Mouse (Mus musculus) hindbrain, postnatal 0 days (tissue): ENCODE results near the gene Fbxw15. TPM values are rescaled to one million over a fixed set of nuclear protein-coding genes. Genes with fewer than 3 reads are reported as not detected.
"Not testable (repeated sequence)": the region's sequence is repeated elsewhere in the genome, so short reads cannot be mapped to it uniquely, and the experiment has no call there.

Experiments
- ATAC-seq: fragments of 200-750 bp; cut with Nextera tagmentation; 2 replicates; pipeline ENCODE4 v1.8.0; 2017; ENCODE audit warnings: mild to moderate bottlenecking, moderate TSS enrichment, moderate library complexity
- DNase-seq: peaks from one replicate; pipeline ENCODE4 v3.0.0-alpha.2; 2015; ENCODE audit warnings: low spot score
- H3K27ac ChIP-seq: fragments of 300-500 bp; sonication (generic); 2 replicates; pipeline ENCODE4 v1.5.1; 2014; ENCODE audit warnings: mild to moderate bottlenecking
- H3K27me3 ChIP-seq: fragments of 300-500 bp; sonication (generic); 2 replicates; pipeline ENCODE4 v1.6.1; 2014; ENCODE audit warnings: low read length, mixed read lengths; ENCODE audit not compliant: insufficient read depth
- H3K36me3 ChIP-seq: fragments of 300-500 bp; sonication (generic); 2 replicates; pipeline ENCODE4 v1.6.1; 2014; ENCODE audit warnings: low read length, mixed read lengths; ENCODE audit not compliant: insufficient read depth
- H3K4me1 ChIP-seq: fragments of 300-500 bp; sonication (generic); 2 replicates; pipeline ENCODE4 v1.6.1; 2014; ENCODE audit warnings: antibody characterized with exemption, low read length, mixed read lengths; ENCODE audit not compliant: insufficient read depth
- H3K4me2 ChIP-seq: fragments of 300-500 bp; sonication (generic); 2 replicates; pipeline ENCODE4 v1.6.1; 2014; ENCODE audit warnings: low read depth, mild to moderate bottlenecking, low read length, moderate library complexity, mixed read lengths
- H3K4me3 ChIP-seq: fragments of 300-500 bp; sonication (generic); 2 replicates; pipeline ENCODE4 v1.5.1; 2014; ENCODE audit warnings: low read length
- H3K9ac ChIP-seq: fragments of 300-500 bp; sonication (generic); replicated peaks from 2 replicates; pipeline ENCODE4 v1.6.1; 2014; ENCODE audit warnings: mild to moderate bottlenecking, low read length, moderate library complexity, mixed read lengths
- H3K9me3 ChIP-seq: fragments of 300-500 bp; sonication (generic); 2 replicates; pipeline ENCODE4 v1.6.1; 2016; ENCODE audit warnings: low read length, mixed read lengths
- CTCF ChIP-seq: IDR thresholded peaks from 2 replicates; pipeline ENCODE4 v1.5.1; 2016; ENCODE audit warnings: antibody characterized with exemption, control low read depth, low read depth
- WGBS: fragments of 180-500 bp; shearing (Covaris S2); extraction: QIAGEN DNeasy Blood & Tissue Kit; methylation state at CpG from one replicate; pipeline ENCODE4 v1.1.7; 2014; 5-methylcytosine and 5-hydroxymethylcytosine counted together
- polyA plus RNA-seq: library from polyadenylated mRNA; unstranded; fragments of >200 nt; fragmentation: Nextera tagmentation; extraction: Ambion mirVana; gene quantifications from 2 replicates; pipeline ENCODE4 v1.2.1, GENCODE M21; 2015
- total RNA-seq: library from RNA; depleted of rRNA; stranded (reverse); fragments of >200 nt; gene quantifications from 2 replicates; pipeline ENCODE4 v1.2.3, GENCODE M21; 2014; rRNA removed

The Fbxw15 gene
- total RNA-seq, result not detected in 2 replicates
- polyA plus RNA-seq, result not detected in 2 replicates

GRCm38 (mm10) chr9:109568162-109568561 lies at the start of gene Fbxw15:
Gene Fbxw15, minus strand, starts transcription at chr9:109568262.
- H3K36me3 ChIP-seq, H3K27me3 ChIP-seq, H3K9ac ChIP-seq, H3K4me2 ChIP-seq, H3K4me1 ChIP-seq, ATAC-seq, H3K27ac ChIP-seq, H3K9me3 ChIP-seq, DNase-seq, H3K4me3 ChIP-seq: not testable (repeated sequence)
- WGBS, result 87% methylated on average over 4 of the region's 4 CpGs

DNA sequence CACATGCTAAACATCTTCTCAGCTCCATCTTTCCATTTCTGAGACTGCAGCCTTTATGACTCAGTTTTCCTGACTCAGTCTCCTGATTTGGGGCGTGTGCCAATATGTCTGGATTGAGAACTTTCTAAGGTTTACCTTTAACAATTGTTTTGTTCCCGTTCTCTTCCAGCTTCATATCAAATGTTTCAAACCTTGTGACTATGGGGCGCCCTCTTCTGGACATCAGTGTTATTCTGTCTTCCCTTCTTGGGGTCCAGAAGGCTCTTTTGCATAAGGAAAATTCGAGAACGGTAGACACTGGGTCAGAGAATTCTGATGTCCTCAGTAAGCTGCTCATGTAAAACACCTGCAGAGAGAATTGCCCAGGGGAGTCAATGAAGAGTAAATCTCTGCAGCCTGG lies 38.8 kb upstream of the Fbxw15 start:
- TF ChIP-seq CTCF, result peak; percentile 57
- not testable (repeated sequence) for H3K27ac ChIP-seq, H3K4me2 ChIP-seq, H3K4me1 ChIP-seq, H3K9me3 ChIP-seq, H3K27me3 ChIP-seq, ATAC-seq, H3K4me3 ChIP-seq, H3K36me3 ChIP-seq, H3K9ac ChIP-seq
- peak; percentile 60 for DNase-seq
- 36% methylated on average over 5 of the region's 5 CpGs for WGBS

DNA sequence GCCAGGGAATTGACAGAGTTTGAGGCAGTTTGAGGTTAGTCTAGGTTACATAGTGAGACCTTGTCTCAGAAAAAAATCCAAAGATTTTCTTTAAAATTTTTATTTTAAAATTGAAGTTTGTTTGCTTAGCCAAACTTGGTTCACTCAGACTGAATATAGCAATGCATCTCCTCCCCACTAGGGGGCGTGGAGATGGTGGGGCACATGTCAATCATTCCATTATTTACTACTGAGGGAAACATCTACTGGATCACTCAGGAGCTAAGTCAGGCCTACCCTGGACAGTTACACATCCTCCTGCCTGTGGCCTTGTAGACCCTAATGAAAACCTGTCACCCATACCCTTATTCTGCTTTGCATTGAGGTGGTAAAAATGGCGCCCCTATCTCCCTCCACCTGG lies 34.1 kb upstream of the Fbxw15 start:
- H3K9ac ChIP-seq, H3K4me2 ChIP-seq, H3K36me3 ChIP-seq, H3K9me3 ChIP-seq, H3K4me3 ChIP-seq, H3K4me1 ChIP-seq, H3K27ac ChIP-seq, H3K27me3 ChIP-seq, ATAC-seq, DNase-seq: not testable (repeated sequence)
- 56% methylated on average over 2 of the region's 2 CpGs for WGBS

- ATAC-seq (no peak), DNase-seq (no peak)
- Histone ChIP-seq H3K4me3 (no peak overlapping the region), H3K9ac (no peak overlapping the region), H3K4me2 (no peak overlapping the region), H3K9me3 (no peaks in the 10 kb centered on the region), H3K27ac (no peak overlapping the region), H3K4me1 (no peaks in the 10 kb centered on the region), H3K36me3 (no peaks in the 10 kb centered on the region), H3K27me3 (no peaks in the 10 kb centered on the region)
- TF ChIP-seq CTCF, result no peak
These were observed 29.2 kb upstream of the Fbxw15 start for GRCm38 (mm10) chr9:109597226-109597625.

GRCm38 (mm10) chr9:109594866-109595265 lies 26.8 kb upstream of the Fbxw15 start:
- H3K9me3 ChIP-seq, result no peaks in the 10 kb centered on the region
- ATAC-seq (no peak), DNase-seq (no peak)
- H3K9ac ChIP-seq, result no peak overlapping the region
- no peaks in the 10 kb centered on the region for H3K27me3 ChIP-seq
- H3K4me2 ChIP-seq, result no peak overlapping the region
- no peaks in the 10 kb centered on the region for H3K36me3 ChIP-seq
- no peak for TF ChIP-seq CTCF
- H3K4me3 ChIP-seq, result no peak overlapping the region
- 83% methylated on average over 2 of the region's 2 CpGs for WGBS
- no peak overlapping the region for H3K27ac ChIP-seq
- no peaks in the 10 kb centered on the region for H3K4me1 ChIP-seq

GRCm38 (mm10) chr9:109565546-109565945 lies 2.5 kb downstream of the Fbxw15 start:
- Histone ChIP-seq H3K27me3 (no peaks in the 10 kb centered on the region), H3K9ac (no peak overlapping the region), H3K27ac (no peak overlapping the region), H3K36me3 (no peaks in the 10 kb centered on the region), H3K4me2 (no peak overlapping the region), H3K4me1 (no peaks in the 10 kb centered on the region), H3K9me3 (no peaks in the 10 kb centered on the region), H3K4me3 (no peak overlapping the region)
- DNase-seq (no peak), ATAC-seq (no peak)
- WGBS, result 66% methylated on average over 1 of the region's 1 CpGs
- no peak for TF ChIP-seq CTCF

- ATAC-seq, H3K4me3 ChIP-seq, H3K9ac ChIP-seq, H3K36me3 ChIP-seq, H3K27me3 ChIP-seq, H3K9me3 ChIP-seq, DNase-seq, H3K27ac ChIP-seq, H3K4me2 ChIP-seq, H3K4me1 ChIP-seq: not testable (repeated sequence)
These were observed 6.0 kb downstream of the Fbxw15 start for GRCm38 (mm10) chr9:109562106-109562505.

- H3K36me3 ChIP-seq, result no peaks in the 10 kb centered on the region
- no peak for DNase-seq
- no peaks in the 10 kb centered on the region for H3K27me3 ChIP-seq
- 79% methylated on average over 3 of the region's 3 CpGs for WGBS
- TF ChIP-seq CTCF, result no peak
- H3K9me3 ChIP-seq, result no peaks in the 10 kb centered on the region
- no peak overlapping the region for H3K4me2 ChIP-seq
- no peak overlapping the region for H3K27ac ChIP-seq
- H3K9ac ChIP-seq, result no peak overlapping the region
- no peaks in the 10 kb centered on the region for H3K4me1 ChIP-seq
- ATAC-seq, result no peak
- H3K4me3 ChIP-seq, result no peak overlapping the region
These were observed 15.6 kb downstream of the Fbxw15 start for GRCm38 (mm10) chr9:109552483-109552882.

DNA sequence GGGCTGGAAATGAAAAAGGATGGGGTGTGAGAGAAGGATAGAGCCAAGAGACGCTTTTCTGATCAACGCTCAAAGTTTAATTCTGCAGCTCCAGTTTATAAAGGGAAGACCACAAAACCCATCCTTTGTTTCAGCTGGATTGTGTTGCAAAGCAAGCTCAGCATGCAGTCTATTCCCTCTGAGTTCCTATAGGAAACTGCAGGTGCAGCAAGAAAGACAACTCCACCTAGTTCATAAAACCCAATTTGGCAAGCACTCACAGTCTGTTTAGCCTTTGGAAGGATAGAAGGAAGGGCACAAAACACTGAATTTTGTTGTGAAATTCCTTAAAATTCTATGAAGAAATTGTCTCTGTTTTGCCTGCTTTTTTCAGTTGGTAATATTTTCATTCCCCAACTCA lies 18.4 kb downstream of the Fbxw15 start:
- H3K4me2 ChIP-seq, H3K36me3 ChIP-seq, H3K27ac ChIP-seq, H3K9me3 ChIP-seq, H3K9ac ChIP-seq, H3K4me3 ChIP-seq, DNase-seq, ATAC-seq, H3K4me1 ChIP-seq, H3K27me3 ChIP-seq: not testable (repeated sequence)
- 14% methylated on average over 2 of the region's 2 CpGs for WGBS
